Mouse (Mus musculus): ENCODE measurements around the gene Ammecr1. TPM values are rescaled to one million over a fixed set of nuclear protein-coding genes. Genes with fewer than 3 reads are reported as not detected.

The Ammecr1 gene
- polyA plus RNA-seq, 1 experiment from 2014 or later, result 4.1 TPM

- no peaks in the 10 kb centered on the region for H3K27me3 ChIP-seq (ENCODE audit: control insufficient read depth, insufficient read depth, low read length)
- no peak overlapping the region for H3K9ac ChIP-seq (replicated peaks; ENCODE audit: low read depth, low read length)
- no peak overlapping the region for H3K4me3 ChIP-seq (ENCODE audit: low read depth, low read length)
- no peak for ATAC-seq (ENCODE audit: low read depth)
- no peak overlapping the region for H3K4me2 ChIP-seq (ENCODE audit: low read depth, low read length)
- H3K4me1 ChIP-seq (ENCODE audit: control insufficient read depth, insufficient read depth, low read length), result no peaks in the 10 kb centered on the region
- H3K9me3 ChIP-seq (ENCODE audit: control insufficient read depth, low read length), result no peaks in the 10 kb centered on the region
- H3K27ac ChIP-seq (ENCODE audit: low read depth, low read length), result no peak overlapping the region
- 87% methylated on average over 4 of the region's 4 CpGs for WGBS
- no peaks in the 10 kb centered on the region for H3K36me3 ChIP-seq (ENCODE audit: control insufficient read depth, insufficient read depth, low read length)
Measured at GRCm38 (mm10) chrX:142959674-142960307, 6.7 kb downstream of the Ammecr1 start.

- no peak for ATAC-seq (ENCODE audit: low read depth)
- Histone ChIP-seq H3K4me3 (ENCODE audit: low read depth, low read length) (no peak overlapping the region), H3K27me3 (ENCODE audit: control insufficient read depth, insufficient read depth, low read length) (no peaks in the 10 kb centered on the region), H3K9me3 (ENCODE audit: control insufficient read depth, low read length) (no peaks in the 10 kb centered on the region), H3K9ac (replicated peaks; ENCODE audit: low read depth, low read length) (no peak overlapping the region), H3K4me1 (ENCODE audit: control insufficient read depth, insufficient read depth, low read length) (no peaks in the 10 kb centered on the region), H3K27ac (ENCODE audit: low read depth, low read length) (no peak overlapping the region), H3K36me3 (ENCODE audit: control insufficient read depth, insufficient read depth, low read length) (no peaks in the 10 kb centered on the region), H3K4me2 (ENCODE audit: low read depth, low read length) (no peak overlapping the region)
- 91% methylated on average over 4 of the region's 4 CpGs for WGBS
Measured at GRCm38 (mm10) chrX:142928430-142928829, 38.1 kb downstream of the Ammecr1 start.

DNA sequence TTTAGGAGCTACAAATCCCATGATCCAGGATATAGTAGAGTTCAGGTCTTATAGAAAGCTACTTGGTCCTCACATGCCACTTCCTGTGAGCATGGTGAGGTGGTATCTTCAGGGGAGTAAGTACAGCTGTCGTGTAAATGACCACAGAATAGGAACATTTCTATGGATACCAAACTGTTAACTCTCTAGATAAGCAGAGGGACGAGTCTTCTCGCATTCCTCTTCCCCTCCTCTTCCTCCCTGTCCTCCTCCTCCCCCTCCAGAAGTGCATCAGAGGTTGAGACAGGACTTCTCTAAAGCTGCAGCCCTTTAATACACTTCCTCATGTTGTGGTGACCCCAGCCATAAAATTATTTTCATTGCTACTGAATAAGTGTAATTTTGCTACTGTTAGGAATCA, 49.1 kb downstream of the Ammecr1 start:
- Histone ChIP-seq H3K27me3 (ENCODE audit: control insufficient read depth, insufficient read depth, low read length) (0 out of 2 replicates have a peak, but pooled peaks cover 3% of the 10 kb centered on the region), H3K9ac (replicated peaks; ENCODE audit: low read depth, low read length) (no peak overlapping the region), H3K4me1 (ENCODE audit: control insufficient read depth, insufficient read depth, low read length) (no peaks in the 10 kb centered on the region), H3K4me2 (ENCODE audit: low read depth, low read length) (no peak overlapping the region), H3K36me3 (ENCODE audit: control insufficient read depth, insufficient read depth, low read length) (no peaks in the 10 kb centered on the region), H3K9me3 (ENCODE audit: control insufficient read depth, low read length) (no peaks in the 10 kb centered on the region), H3K27ac (ENCODE audit: low read depth, low read length) (no peak overlapping the region), H3K4me3 (ENCODE audit: low read depth, low read length) (no peak overlapping the region)
- no peak for ATAC-seq (ENCODE audit: low read depth)
- 61% methylated on average over 3 of the region's 3 CpGs for WGBS

DNA sequence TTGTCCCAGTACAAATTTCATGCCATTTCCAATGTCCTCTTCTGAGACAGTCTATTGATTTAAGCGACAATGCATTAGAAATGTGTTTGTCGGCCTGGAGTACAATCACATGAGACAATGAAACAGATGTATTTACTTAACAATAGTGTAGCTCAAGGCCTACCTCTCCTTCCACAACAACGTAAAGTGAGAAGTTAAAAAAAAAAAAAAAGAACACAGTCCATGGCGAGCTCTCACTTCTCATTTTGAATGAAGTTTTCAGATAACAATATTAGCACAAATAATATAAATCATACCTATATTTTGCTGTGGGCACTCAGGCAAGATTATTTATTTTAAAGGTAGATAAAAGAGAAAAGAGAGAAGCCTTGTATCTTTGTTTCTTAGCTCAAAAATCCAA, 49.8 kb downstream of the Ammecr1 start:
- Histone ChIP-seq H3K27ac (ENCODE audit: low read depth, low read length) (no peak overlapping the region), H3K4me1 (ENCODE audit: control insufficient read depth, insufficient read depth, low read length) (no peaks in the 10 kb centered on the region), H3K27me3 (ENCODE audit: control insufficient read depth, insufficient read depth, low read length) (0 out of 2 replicates have a peak, but pooled peaks cover 3% of the 10 kb centered on the region), H3K9me3 (ENCODE audit: control insufficient read depth, low read length) (no peaks in the 10 kb centered on the region), H3K4me3 (ENCODE audit: low read depth, low read length) (no peak overlapping the region), H3K4me2 (ENCODE audit: low read depth, low read length) (no peak overlapping the region), H3K9ac (replicated peaks; ENCODE audit: low read depth, low read length) (no peak overlapping the region), H3K36me3 (ENCODE audit: control insufficient read depth, insufficient read depth, low read length) (no peaks in the 10 kb centered on the region)
- 82% methylated on average over 4 of the region's 4 CpGs for WGBS
- ATAC-seq (ENCODE audit: low read depth), result no peak

DNA sequence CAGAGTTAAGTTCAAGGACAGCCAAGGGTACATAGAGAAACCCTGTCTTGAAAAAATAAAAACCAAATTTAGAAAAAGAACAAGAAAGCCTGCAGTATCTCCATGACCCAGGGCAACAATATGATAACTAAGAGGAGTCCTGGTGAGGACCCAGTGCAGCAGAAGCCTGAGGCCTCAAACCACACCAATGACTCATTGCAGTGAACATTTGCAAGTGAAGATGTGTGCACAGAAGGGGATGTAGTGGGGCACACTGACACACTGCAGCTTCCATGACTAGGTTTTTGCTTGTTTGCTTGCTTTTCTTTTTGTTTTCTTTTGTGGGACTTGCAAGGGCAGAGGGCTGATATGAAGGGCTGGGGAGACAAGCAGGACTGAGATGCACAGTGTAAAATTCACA, 52.3 kb downstream of the Ammecr1 start:
- no peaks in the 10 kb centered on the region for H3K36me3 ChIP-seq (ENCODE audit: control insufficient read depth, insufficient read depth, low read length)
- no peaks in the 10 kb centered on the region for H3K9me3 ChIP-seq (ENCODE audit: control insufficient read depth, low read length)
- no peak overlapping the region for H3K4me2 ChIP-seq (ENCODE audit: low read depth, low read length)
- no peak for ATAC-seq (ENCODE audit: low read depth)
- H3K4me1 ChIP-seq (ENCODE audit: control insufficient read depth, insufficient read depth, low read length), result no peaks in the 10 kb centered on the region
- no peak overlapping the region for H3K27ac ChIP-seq (ENCODE audit: low read depth, low read length)
- H3K27me3 ChIP-seq (ENCODE audit: control insufficient read depth, insufficient read depth, low read length), result no peaks in the 10 kb centered on the region
- H3K9ac ChIP-seq (replicated peaks; ENCODE audit: low read depth, low read length), result no peak overlapping the region
- no peak overlapping the region for H3K4me3 ChIP-seq (ENCODE audit: low read depth, low read length)

GRCm38 (mm10) chrX:142903854-142904253, 62.7 kb downstream of the Ammecr1 start:
- no peak overlapping the region for H3K9ac ChIP-seq (replicated peaks; ENCODE audit: low read depth, low read length)
- H3K36me3 ChIP-seq (ENCODE audit: control insufficient read depth, insufficient read depth, low read length), result no peaks in the 10 kb centered on the region
- WGBS, result 81% methylated on average over 8 of the region's 8 CpGs
- H3K27me3 ChIP-seq (ENCODE audit: control insufficient read depth, insufficient read depth, low read length), result 0 out of 2 replicates have a peak, but pooled peaks cover 2% of the 10 kb centered on the region
- H3K27ac ChIP-seq (ENCODE audit: low read depth, low read length), result no peak overlapping the region
- H3K4me1 ChIP-seq (ENCODE audit: control insufficient read depth, insufficient read depth, low read length), result no peaks in the 10 kb centered on the region
- H3K9me3 ChIP-seq (ENCODE audit: control insufficient read depth, low read length), result no peaks in the 10 kb centered on the region
- no peak overlapping the region for H3K4me3 ChIP-seq (ENCODE audit: low read depth, low read length)
- ATAC-seq (ENCODE audit: low read depth), result no peak
- no peak overlapping the region for H3K4me2 ChIP-seq (ENCODE audit: low read depth, low read length)

- no peak overlapping the region for H3K4me2 ChIP-seq (ENCODE audit: low read depth, low read length)
- H3K4me3 ChIP-seq (ENCODE audit: low read depth, low read length), result no peak overlapping the region
- no peaks in the 10 kb centered on the region for H3K4me1 ChIP-seq (ENCODE audit: control insufficient read depth, insufficient read depth, low read length)
- WGBS, result 76% methylated on average over 2 of the region's 2 CpGs
- H3K27ac ChIP-seq (ENCODE audit: low read depth, low read length), result no peak overlapping the region
- 0 out of 2 replicates have a peak, but pooled peaks cover 2% of the 10 kb centered on the region for H3K27me3 ChIP-seq (ENCODE audit: control insufficient read depth, insufficient read depth, low read length)
- H3K9me3 ChIP-seq (ENCODE audit: control insufficient read depth, low read length), result no peaks in the 10 kb centered on the region
- no peak for ATAC-seq (ENCODE audit: low read depth)
- H3K36me3 ChIP-seq (ENCODE audit: control insufficient read depth, insufficient read depth, low read length), result no peaks in the 10 kb centered on the region
- no peak overlapping the region for H3K9ac ChIP-seq (replicated peaks; ENCODE audit: low read depth, low read length)
Measured at GRCm38 (mm10) chrX:142902599-142902998, 63.9 kb downstream of the Ammecr1 start.

GRCm38 (mm10) chrX:142901915-142902314, 64.6 kb downstream of the Ammecr1 start:
- Histone ChIP-seq H3K9ac (replicated peaks; ENCODE audit: low read depth, low read length) (no peak overlapping the region), H3K4me2 (ENCODE audit: low read depth, low read length) (no peak overlapping the region), H3K36me3 (ENCODE audit: control insufficient read depth, insufficient read depth, low read length) (no peaks in the 10 kb centered on the region), H3K4me1 (ENCODE audit: control insufficient read depth, insufficient read depth, low read length) (no peaks in the 10 kb centered on the region), H3K27me3 (ENCODE audit: control insufficient read depth, insufficient read depth, low read length) (0 out of 2 replicates have a peak, but pooled peaks cover 2% of the 10 kb centered on the region), H3K27ac (ENCODE audit: low read depth, low read length) (no peak overlapping the region), H3K4me3 (ENCODE audit: low read depth, low read length) (no peak overlapping the region), H3K9me3 (ENCODE audit: control insufficient read depth, low read length) (no peaks in the 10 kb centered on the region)
- WGBS, result 77% methylated on average over 4 of the region's 4 CpGs
- no peak for ATAC-seq (ENCODE audit: low read depth)

- 91% methylated on average over 9 of the region's 9 CpGs for WGBS
- no peaks in the 10 kb centered on the region for H3K4me1 ChIP-seq (ENCODE audit: control insufficient read depth, insufficient read depth, low read length)
- H3K27me3 ChIP-seq (ENCODE audit: control insufficient read depth, insufficient read depth, low read length), result 0 out of 2 replicates have a peak, but pooled peaks cover 2% of the 10 kb centered on the region
- H3K9me3 ChIP-seq (ENCODE audit: control insufficient read depth, low read length), result no peaks in the 10 kb centered on the region
- no peak overlapping the region for H3K9ac ChIP-seq (replicated peaks; ENCODE audit: low read depth, low read length)
- H3K27ac ChIP-seq (ENCODE audit: low read depth, low read length), result no peak overlapping the region
- H3K36me3 ChIP-seq (ENCODE audit: control insufficient read depth, insufficient read depth, low read length), result no peaks in the 10 kb centered on the region
- H3K4me2 ChIP-seq (ENCODE audit: low read depth, low read length), result no peak overlapping the region
- no peak for ATAC-seq (ENCODE audit: low read depth)
- no peak overlapping the region for H3K4me3 ChIP-seq (ENCODE audit: low read depth, low read length)
Measured at GRCm38 (mm10) chrX:142898295-142898887, 68.1 kb downstream of the Ammecr1 start.

Measured in neural tube, embryonic 14.5 days (tissue).